Mouse (Mus musculus) gastrocnemius, postnatal 4 days (tissue): ENCODE measurements at regions not wholly inside any gene's neighbourhood (a gene's known extent, or its start where the extent isn't known, plus 50 kb on each side); places are given as distances from the start of the nearest gene placed in this dataset.

Experiments
- DNase-seq, 2 experiments: peaks; one replicate each; pipeline ENCODE4 v3.0.0; 2021 to 2022; ENCODE audit warnings: low spot score in 2 of 2, mixed read lengths in 2 of 2

- DNase-seq = no peak
These were observed 246.6 kb downstream of the Cxcl12 start for GRCm38 (mm10) chr6:117414926-117415325.

GRCm38 (mm10) chr6:117415901-117416300 lies 247.6 kb downstream of the Cxcl12 start:
- DNase-seq = no peak

GRCm38 (mm10) chr6:117416461-117416860 lies 248.1 kb downstream of the Cxcl12 start:
- no peak for DNase-seq

DNA sequence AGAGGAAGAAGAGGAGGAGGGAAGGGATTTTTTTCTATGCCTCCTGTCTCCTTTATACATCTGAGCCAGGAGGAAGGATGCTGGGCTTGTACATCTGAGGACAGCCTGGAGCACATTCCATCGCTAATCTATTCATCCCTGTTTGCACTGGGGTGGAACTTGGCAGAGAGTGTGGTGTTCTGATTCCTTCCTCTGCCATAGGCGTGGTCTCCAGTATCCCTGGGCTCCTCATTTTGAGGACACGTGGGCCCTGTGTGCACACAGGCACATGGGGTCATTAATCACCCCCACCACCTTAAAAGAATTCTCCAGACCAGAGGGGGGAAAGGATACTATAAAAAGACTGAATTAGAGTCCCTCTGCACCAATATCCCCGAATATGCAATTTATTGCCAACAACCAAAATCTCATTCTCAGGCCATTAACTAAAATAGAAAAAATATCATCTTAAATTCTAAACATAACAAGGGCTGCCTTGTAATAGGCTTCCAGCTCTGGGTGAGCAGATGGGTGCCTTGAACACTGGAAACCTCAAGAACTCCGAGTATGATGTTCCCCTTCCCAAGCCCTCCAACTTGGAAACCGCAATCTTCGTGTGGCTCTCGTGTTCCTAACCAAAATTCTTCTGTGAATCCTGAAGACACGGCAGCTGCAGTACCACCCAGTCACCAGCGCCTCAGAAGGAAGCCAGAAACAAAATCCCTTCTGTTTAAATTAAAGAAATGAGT lies 254.7 kb downstream of the Cxcl12 start:
- DNase-seq = no peak

- DNase-seq = no peak
These were observed 258.0 kb downstream of the Cxcl12 start for GRCm38 (mm10) chr6:117426363-117426762.

- DNase-seq = peak in 1 of 2 experiments; percentile 27
These were observed 259.2 kb downstream of the Cxcl12 start for GRCm38 (mm10) chr6:117427351-117428142.

DNA sequence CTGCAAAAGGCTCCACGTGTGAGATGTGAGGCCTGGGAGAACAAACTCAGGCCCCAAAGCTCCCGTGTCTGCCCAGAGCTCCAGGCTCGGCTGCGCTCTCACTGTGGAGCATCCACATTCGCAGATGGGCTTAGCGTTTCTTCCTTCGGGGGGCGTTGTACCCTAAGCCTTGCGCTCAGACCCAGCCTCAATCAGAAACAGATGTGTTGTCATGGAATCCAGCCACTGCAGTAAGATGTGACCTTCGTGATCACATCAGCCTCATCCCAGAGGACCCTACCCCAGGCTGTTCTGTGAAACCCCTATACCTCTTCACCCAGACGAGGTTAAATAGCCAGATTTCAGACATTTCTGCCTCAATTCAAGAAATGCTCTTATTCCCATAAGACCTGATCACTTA lies 260.1 kb downstream of the Cxcl12 start:
- no peak for DNase-seq

- DNase-seq = peak in 1 of 2 experiments; percentile 41
These were observed 262.8 kb downstream of the Cxcl12 start for GRCm38 (mm10) chr6:117430876-117431781.

GRCm38 (mm10) chr6:117436851-117437250 lies 268.5 kb downstream of the Cxcl12 start:
- no peak for DNase-seq

DNA sequence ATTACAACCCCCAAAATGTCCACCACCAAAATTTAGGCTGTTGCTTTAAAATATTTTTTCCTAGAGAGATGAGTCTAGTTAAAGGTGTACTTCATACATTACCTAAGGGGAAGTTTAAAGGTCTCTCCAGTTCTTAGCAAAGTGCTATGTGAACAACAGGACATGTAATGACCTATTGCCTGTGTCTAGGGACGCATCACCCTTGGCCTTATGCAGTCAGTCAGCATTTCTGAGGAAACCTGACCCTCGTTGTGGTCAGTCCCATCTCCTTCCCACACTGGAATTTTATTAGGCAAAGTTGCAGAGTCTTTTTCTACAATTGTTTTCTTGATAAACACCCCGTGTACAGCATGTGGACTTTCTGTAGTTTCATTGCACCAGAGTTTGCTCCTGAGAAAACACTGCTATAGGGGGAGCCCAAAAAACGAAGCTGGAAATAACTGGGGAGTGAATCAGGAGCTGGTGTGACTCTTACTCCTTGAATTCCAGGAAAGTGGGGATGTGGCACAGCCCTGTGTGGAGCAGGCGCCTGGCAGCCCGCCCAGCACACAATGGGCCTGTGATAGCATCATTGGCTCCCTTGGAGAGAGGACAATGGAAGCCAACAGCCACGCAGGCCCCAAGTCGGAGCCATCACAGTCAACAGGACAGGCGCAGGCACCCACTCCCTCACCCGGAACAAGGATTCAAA lies 269.2 kb downstream of the Cxcl12 start:
- DNase-seq = peak in 1 of 2 experiments; percentile 35

GRCm38 (mm10) chr6:117448652-117449051 lies 280.3 kb downstream of the Cxcl12 start:
- no peak for DNase-seq

GRCm38 (mm10) chr6:117451001-117451400 lies 282.7 kb downstream of the Cxcl12 start:
- no peak for DNase-seq

DNA sequence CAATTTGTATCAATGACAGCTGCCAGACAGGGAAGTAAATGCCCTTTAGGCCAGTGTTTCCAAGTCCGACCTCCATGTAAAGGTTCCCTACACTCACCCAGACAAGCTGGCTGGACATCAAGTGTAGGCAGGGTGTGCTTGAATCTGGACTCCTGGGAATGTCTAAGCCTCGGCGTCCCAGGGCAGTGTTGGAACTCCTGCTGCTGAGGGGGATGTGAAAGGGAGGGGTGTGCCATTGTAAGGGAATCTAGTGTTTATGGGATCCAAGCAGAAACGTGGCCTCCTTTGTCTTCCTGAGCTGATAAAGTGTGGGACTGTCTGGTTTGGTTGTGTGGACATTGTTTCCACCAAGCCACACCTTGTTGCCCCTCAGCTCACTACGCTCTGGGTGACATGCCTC lies 291.9 kb downstream of the Cxcl12 start:
- no peak for DNase-seq

DNA sequence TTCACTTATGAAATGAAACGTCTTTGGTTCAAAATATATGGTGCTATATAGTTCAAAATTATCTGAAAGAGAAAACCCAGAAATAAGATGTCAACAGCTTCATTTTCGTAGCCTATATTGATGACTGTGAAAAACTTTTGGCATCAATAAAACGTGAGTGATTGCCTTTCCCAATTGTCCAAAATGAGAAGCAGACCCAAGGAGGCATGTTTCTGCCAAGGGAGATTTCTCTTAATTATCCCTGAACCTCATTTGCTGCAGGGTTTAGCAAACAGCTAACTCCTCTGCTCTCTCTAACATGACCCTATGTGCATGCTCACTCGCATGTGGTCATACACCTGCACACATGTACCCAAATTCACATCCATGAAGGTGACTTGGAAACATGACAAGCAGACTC lies 296.8 kb downstream of the Cxcl12 start:
- DNase-seq = no peak

DNA sequence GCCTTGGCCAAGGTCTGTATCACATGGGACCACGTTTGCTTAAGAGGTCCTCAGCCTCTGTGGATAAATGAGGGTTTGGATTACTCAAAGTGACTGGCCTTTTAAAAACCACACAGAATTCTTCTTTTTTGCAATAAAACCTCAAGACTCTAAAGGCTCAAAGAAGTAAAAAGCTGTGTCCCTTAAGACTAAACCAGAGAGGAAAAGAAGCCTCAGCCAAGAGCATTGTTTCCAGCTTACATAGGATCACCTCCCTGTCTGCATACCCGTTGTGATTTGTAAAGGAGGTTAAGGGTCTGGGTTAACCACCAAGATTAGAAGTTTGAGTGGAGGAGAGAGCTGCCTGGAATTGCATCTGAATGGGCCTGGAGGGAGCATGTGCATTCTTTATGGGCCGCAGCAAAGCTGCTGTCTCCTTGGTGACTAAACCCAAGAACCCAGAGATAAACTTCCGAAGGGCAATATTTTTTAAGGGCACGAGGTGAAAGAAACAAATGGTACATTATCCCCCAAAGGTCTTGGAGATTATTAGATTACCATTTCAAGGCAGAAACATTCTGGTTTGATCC lies 297.4 kb downstream of the Cxcl12 start:
- DNase-seq = no peak

GRCm38 (mm10) chr6:117479376-117479775 lies 311.0 kb downstream of the Cxcl12 start:
- DNase-seq = no peak

DNA sequence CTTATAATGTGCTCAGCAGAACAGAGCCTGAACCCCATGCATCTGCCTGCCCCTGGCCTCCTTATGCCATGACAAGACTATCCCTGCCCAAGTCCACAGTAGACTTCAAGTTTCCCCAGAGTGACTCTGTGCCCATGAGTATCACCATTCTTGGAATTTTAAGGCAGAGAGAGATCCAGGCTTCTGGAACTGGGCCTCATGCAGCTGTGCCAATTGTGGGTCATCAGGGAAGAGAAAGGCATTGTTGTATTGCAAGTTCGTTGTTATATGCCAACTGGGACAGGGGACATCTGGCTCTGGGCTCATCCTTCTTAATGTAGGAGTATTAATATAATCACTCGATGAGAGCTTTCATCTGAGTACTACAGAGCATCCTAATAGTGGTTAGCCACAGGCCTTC lies 312.1 kb downstream of the Cxcl12 start:
- DNase-seq = no peak

DNA sequence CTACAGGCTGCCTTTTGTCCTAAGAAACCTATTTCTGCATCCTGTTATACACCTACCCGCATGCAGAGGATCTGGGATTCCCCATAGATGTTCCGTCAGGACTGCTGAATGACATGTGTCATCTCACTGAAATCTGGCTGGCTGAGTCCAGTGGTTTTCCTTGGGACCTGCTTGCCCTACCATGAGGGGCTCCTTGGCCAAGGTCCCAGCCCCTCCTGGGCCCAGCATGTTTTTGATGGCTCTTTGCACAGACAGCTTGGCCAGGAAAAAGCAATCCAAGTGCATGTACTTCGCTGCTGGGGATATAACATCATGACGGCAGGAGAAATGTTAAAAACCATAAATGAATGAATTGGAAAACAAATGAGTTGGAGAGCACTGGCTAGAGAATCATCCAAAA lies 320.8 kb downstream of the Cxcl12 start:
- no peak for DNase-seq

DNA sequence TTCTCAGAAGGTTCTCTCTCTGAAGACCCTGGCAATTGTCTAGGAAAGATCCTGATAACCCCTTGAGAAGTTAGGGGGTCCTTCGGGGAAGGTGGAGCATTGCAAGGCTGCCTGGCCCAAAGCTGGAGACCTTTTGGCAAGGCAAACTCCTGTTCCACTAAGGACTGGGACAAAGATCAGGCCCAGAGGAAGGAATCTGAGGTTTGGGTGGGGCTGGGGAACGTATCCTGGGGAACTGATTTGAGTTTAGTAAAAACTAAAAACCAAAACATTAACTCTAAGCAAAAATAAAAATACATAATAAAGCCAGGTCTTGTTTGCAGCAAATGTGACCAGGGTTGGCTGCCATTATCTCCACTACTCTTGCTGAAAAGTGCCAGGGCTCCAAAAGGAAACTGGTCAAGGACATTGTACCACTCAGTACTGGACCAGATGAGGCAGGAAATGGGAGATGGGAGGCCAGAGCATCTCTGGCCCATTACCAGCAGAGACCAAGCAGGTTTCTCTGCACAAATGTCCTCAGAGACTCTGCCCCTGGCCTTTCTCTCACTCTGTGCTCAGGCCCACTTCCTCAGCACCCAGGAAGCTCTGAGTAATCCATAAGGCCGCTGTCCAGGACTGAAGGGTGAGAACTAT lies 321.5 kb downstream of the Cxcl12 start:
- no peak for DNase-seq

DNA sequence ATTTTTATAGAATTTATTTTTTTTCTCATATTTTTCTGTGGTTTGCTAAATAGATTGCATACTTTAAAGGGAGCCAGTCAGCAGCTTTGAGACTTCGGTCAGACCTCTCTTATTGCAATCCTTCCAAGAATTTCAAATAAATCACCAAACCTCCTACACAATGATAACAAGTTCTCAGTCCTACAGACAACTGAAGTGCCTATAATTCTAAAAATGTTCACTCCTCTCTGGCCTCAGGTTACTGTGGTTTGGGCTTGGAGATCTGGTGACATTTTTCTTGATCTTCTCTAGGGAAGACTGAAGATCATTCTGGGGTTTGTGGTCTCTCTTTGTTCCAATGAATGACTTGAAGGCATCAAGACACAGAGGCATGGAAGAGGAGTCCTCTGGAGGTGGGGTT lies 326.6 kb downstream of the Cxcl12 start:
- DNase-seq = no peak
